Mouse (Mus musculus) MEL (cell line): ENCODE measurements around the gene Gnaq. TPM values are rescaled to one million over a fixed set of nuclear protein-coding genes. Genes with fewer than 3 reads are reported as not detected.

Source experiments
- DNase-seq: peaks from one replicate; pipeline ENCODE4 v3.0.0; 2011; ENCODE audit warnings: low read depth, low spot score
- H3K27ac ChIP-seq: 2 replicates; pipeline ENCODE4 v1.5.1; 2012; ENCODE audit warnings: low read depth, mild to moderate bottlenecking, control low read depth, low read length, moderate library complexity; ENCODE audit not compliant: control insufficient read depth
- H3K27me3 ChIP-seq, 2 experiments: fragments of 150-350 bp in 1 of 2; sonication (generic) in 1 of 2; 2 replicates each; pipeline ENCODE4 v1.6.1; 2012; ENCODE audit warnings: low read length in 2 of 2, mild to moderate bottlenecking in 2 of 2, improper control_type of control experiment in 1 of 2, moderate library complexity in 1 of 2; ENCODE audit not compliant: insufficient read depth in 2 of 2, control insufficient read depth in 1 of 2
- H3K36me3 ChIP-seq, 2 experiments: 2 replicates each; pipeline ENCODE4 v1.6.1; 2012 to 2014; ENCODE audit warnings: low read length in 2 of 2, improper control_type of control experiment in 1 of 2, inconsistent platforms in 1 of 2, mild to moderate bottlenecking in 1 of 2; ENCODE audit not compliant: insufficient read depth in 2 of 2, control insufficient read depth in 1 of 2
- H3K4me1 ChIP-seq, 2 experiments: fragments of 150-350 bp in 1 of 2; sonication (generic) in 1 of 2; 2 replicates each; pipeline ENCODE4 v1.6.1; 2012; ENCODE audit warnings: low read length in 2 of 2, improper control_type of control experiment in 1 of 2, mild to moderate bottlenecking in 1 of 2; ENCODE audit not compliant: insufficient read depth in 2 of 2, control insufficient read depth in 1 of 2
- H3K4me3 ChIP-seq, 2 experiments: fragments of 150-350 bp in 1 of 2; sonication (generic) in 1 of 2; 2 replicates each; pipeline ENCODE4 v1.5.1; 2012; ENCODE audit warnings: low read depth in 2 of 2, low read length in 2 of 2, mild to moderate bottlenecking in 2 of 2, moderate library complexity in 2 of 2, control low read depth in 1 of 2, improper control_type of control experiment in 1 of 2; ENCODE audit not compliant: control insufficient read depth in 1 of 2, insufficient read depth in 1 of 2
- H3K79me2 ChIP-seq: 2 replicates; pipeline ENCODE4 v1.6.1; 2012; ENCODE audit warnings: mild to moderate bottlenecking, low read length, moderate library complexity; ENCODE audit not compliant: control insufficient read depth, poor library complexity, insufficient read depth
- H3K9ac ChIP-seq: 2 replicates; pipeline ENCODE4 v1.6.1; 2012; ENCODE audit warnings: low read depth, mild to moderate bottlenecking, control low read depth, low read length, moderate library complexity; ENCODE audit not compliant: control insufficient read depth, poor library complexity, severe bottlenecking
- H3K9me3 ChIP-seq: fragments of 150-350 bp; sonication (generic); replicated peaks from 2 replicates; pipeline ENCODE4 v1.6.1; 2012; ENCODE audit warnings: mild to moderate bottlenecking, low read length, improper control_type of control experiment, moderate library complexity; ENCODE audit not compliant: insufficient read depth
- BHLHE40 ChIP-seq: IDR thresholded peaks from 2 replicates; pipeline ENCODE4 v1.6.1; 2012; ENCODE audit warnings: low read depth, mild to moderate bottlenecking, inconsistent platforms, low read length, improper control_type of control experiment, borderline replicate concordance
- CHD1 ChIP-seq: IDR thresholded peaks from 2 replicates; pipeline ENCODE4 v1.6.1; 2012; ENCODE audit warnings: low read depth, mild to moderate bottlenecking, inconsistent platforms, low read length, improper control_type of control experiment
- E2F4 ChIP-seq: IDR thresholded peaks from 2 replicates; pipeline ENCODE4 v1.6.1; 2011; ENCODE audit warnings: low read depth, low read length, improper control_type of control experiment, borderline replicate concordance
- GABPA ChIP-seq: IDR thresholded peaks from 2 replicates; pipeline ENCODE4 v1.6.1; 2012; ENCODE audit warnings: low read depth, mild to moderate bottlenecking, inconsistent platforms, low read length, improper control_type of control experiment, moderate library complexity
- GATA1 ChIP-seq: IDR thresholded peaks from 2 replicates; pipeline ENCODE4 v1.6.1; 2011; ENCODE audit warnings: low read depth, low read length, improper control_type of control experiment
- MAFK ChIP-seq: IDR thresholded peaks from 2 replicates; pipeline ENCODE4 v1.6.1; 2011; ENCODE audit warnings: low read depth, mild to moderate bottlenecking, low read length, improper control_type of control experiment, borderline replicate concordance
- MAZ ChIP-seq: IDR thresholded peaks from 2 replicates; pipeline ENCODE4 v1.6.1; 2012; ENCODE audit warnings: low read depth, mild to moderate bottlenecking, inconsistent platforms, low read length, improper control_type of control experiment
- MXI1 ChIP-seq: IDR thresholded peaks from 2 replicates; pipeline ENCODE4 v1.6.1; 2011; ENCODE audit warnings: mild to moderate bottlenecking, low read depth, low read length, improper control_type of control experiment
- MYB ChIP-seq: IDR thresholded peaks from 2 replicates; pipeline ENCODE4 v1.6.1; 2011; ENCODE audit warnings: mild to moderate bottlenecking, low read depth, low read length, improper control_type of control experiment
- POLR2AphosphoS2 ChIP-seq: IDR thresholded peaks from 2 replicates; pipeline ENCODE4 v1.6.1; 2011; ENCODE audit warnings: low read length, improper control_type of control experiment
- RCOR1 ChIP-seq: IDR thresholded peaks from 2 replicates; pipeline ENCODE4 v1.6.1; 2012; ENCODE audit warnings: low read depth, mild to moderate bottlenecking, inconsistent platforms, low read length, improper control_type of control experiment
- TAL1 ChIP-seq: IDR thresholded peaks from 2 replicates; pipeline ENCODE4 v1.6.1; 2012; ENCODE audit warnings: mild to moderate bottlenecking, inconsistent platforms, low read length, moderate library complexity, mixed read lengths
- TCF12 ChIP-seq: IDR thresholded peaks from 2 replicates; pipeline ENCODE4 v1.6.1; 2014; ENCODE audit warnings: low read depth, mild to moderate bottlenecking, inconsistent platforms, low read length, improper control_type of control experiment, moderate library complexity
- USF2 ChIP-seq, 2 experiments: IDR thresholded peaks; 2 replicates each; pipeline ENCODE4 v1.6.1; 2011 to 2012; ENCODE audit warnings: improper control_type of control experiment in 2 of 2, low read length in 2 of 2, borderline replicate concordance in 1 of 2, inconsistent platforms in 1 of 2, low read depth in 1 of 2, mild to moderate bottlenecking in 1 of 2; ENCODE audit not compliant: insufficient read depth in 1 of 2
- ZC3H11A ChIP-seq: IDR thresholded peaks from 2 replicates; pipeline ENCODE4 v1.6.1; 2012; ENCODE audit warnings: low read depth, mild to moderate bottlenecking, inconsistent platforms, low read length, improper control_type of control experiment
- ZKSCAN1 ChIP-seq: IDR thresholded peaks from 2 replicates; pipeline ENCODE4 v1.6.1; 2012; ENCODE audit warnings: low read depth, mild to moderate bottlenecking, inconsistent platforms, low read length, improper control_type of control experiment, moderate library complexity
- polyA plus RNA-seq, 2 experiments: library from polyadenylated mRNA; stranded (reverse) in 1 of 2; unstranded in 1 of 2; fragments of >175 nt in 1 of 2; fragments of >200 nt in 1 of 2; gene quantifications; 2 replicates each; pipeline versions ENCODE4 v1.2.1 to v1.2.4; 2012; ENCODE audit warnings: low replicate concordance in 2 of 2, low read depth in 1 of 2; ENCODE audit not compliant: insufficient read length in 2 of 2, insufficient read depth in 1 of 2, missing spikeins in 1 of 2
- total RNA-seq: library from RNA; depleted of rRNA; stranded (reverse); fragments of 300-350 nt; gene quantifications from 2 replicates; pipeline ENCODE4 v1.2.3, GENCODE M21; 2012

Gnaq gene
- total and polyA plus RNA-seq, 3 experiments, result not detected

- Histone ChIP-seq H3K4me3 (no peak overlapping the region), H3K4me1 (no peaks in the 10 kb centered on the region), H3K27me3 (peaks cover 0 to 3% of the 10 kb centered on the region in 2 experiments; a peak in 3 of 4 replicates), H3K36me3 (no peaks in the 10 kb centered on the region), H3K9me3 (no peaks in the 10 kb centered on the region), H3K79me2 (no peaks in the 10 kb centered on the region), H3K27ac (no peak overlapping the region), H3K9ac (no peak overlapping the region)
- no peak for TF ChIP-seq ZC3H11A
- no peak for DNase-seq
Observed at GRCm38 (mm10) chr19:16287307-16287706, 154.7 kb downstream of the Gnaq start.

GRCm38 (mm10) chr19:16287971-16288370 lies 155.3 kb downstream of the Gnaq start:
- Histone ChIP-seq H3K4me1 (no peaks in the 10 kb centered on the region), H3K9me3 (no peaks in the 10 kb centered on the region), H3K27ac (no peak overlapping the region), H3K9ac (no peak overlapping the region), H3K27me3 (peaks cover 0 to 3% of the 10 kb centered on the region in 2 experiments; a peak in 3 of 4 replicates), H3K79me2 (no peaks in the 10 kb centered on the region), H3K4me3 (no peak overlapping the region), H3K36me3 (no peaks in the 10 kb centered on the region)
- no peak for DNase-seq
- no peak for TF ChIP-seq RCOR1
- no peak for TF ChIP-seq BHLHE40
- TF ChIP-seq GABPA, result no peak
- no peak for TF ChIP-seq MAZ
- TF ChIP-seq MYB, result no peak

GRCm38 (mm10) chr19:16291088-16291487 lies 158.5 kb downstream of the Gnaq start:
- no peak overlapping the region for H3K9ac ChIP-seq
- TF ChIP-seq GATA1 (no peak), USF2 (IDR thresholded peaks at IDR 0.05; ENCODE audit: borderline replicate concordance in 1 of 2, insufficient read depth in 1 of 2, low read depth in 1 of 2, low read length in 2 of 2) (no peak), CHD1 (no peak), E2F4 (no peak), ZKSCAN1 (no peak), TAL1 (no peak), POLR2AphosphoS2 (no peak), MAFK (no peak), MXI1 (no peak), TCF12 (no peak), RCOR1 (no peak)
- no peaks in the 10 kb centered on the region for H3K4me1 ChIP-seq
- H3K79me2 ChIP-seq, result no peaks in the 10 kb centered on the region
- H3K4me3 ChIP-seq, result no peak overlapping the region
- H3K9me3 ChIP-seq, result no peaks in the 10 kb centered on the region
- no peak for DNase-seq
- no peaks in the 10 kb centered on the region for H3K36me3 ChIP-seq
- H3K27me3 ChIP-seq, result peaks cover 0 to 1% of the 10 kb centered on the region in 2 experiments; a peak in 3 of 4 replicates
- no peak overlapping the region for H3K27ac ChIP-seq
